Mouse (Mus musculus) mouse trophoblast stem cell (cell line): Measurements from ENCODE around the gene Enpp1.

ENCODE experiments used
- in situ Hi-C, 2 experiments: fragments of 300-500 bp; cut with MseI, MboI; formaldehyde crosslinking; loops; 2 replicates in 1 of 2; 3 replicates in 1 of 2; pipeline ENCODE4 v1.15.1; 2025

Gene Enpp1

DNA sequence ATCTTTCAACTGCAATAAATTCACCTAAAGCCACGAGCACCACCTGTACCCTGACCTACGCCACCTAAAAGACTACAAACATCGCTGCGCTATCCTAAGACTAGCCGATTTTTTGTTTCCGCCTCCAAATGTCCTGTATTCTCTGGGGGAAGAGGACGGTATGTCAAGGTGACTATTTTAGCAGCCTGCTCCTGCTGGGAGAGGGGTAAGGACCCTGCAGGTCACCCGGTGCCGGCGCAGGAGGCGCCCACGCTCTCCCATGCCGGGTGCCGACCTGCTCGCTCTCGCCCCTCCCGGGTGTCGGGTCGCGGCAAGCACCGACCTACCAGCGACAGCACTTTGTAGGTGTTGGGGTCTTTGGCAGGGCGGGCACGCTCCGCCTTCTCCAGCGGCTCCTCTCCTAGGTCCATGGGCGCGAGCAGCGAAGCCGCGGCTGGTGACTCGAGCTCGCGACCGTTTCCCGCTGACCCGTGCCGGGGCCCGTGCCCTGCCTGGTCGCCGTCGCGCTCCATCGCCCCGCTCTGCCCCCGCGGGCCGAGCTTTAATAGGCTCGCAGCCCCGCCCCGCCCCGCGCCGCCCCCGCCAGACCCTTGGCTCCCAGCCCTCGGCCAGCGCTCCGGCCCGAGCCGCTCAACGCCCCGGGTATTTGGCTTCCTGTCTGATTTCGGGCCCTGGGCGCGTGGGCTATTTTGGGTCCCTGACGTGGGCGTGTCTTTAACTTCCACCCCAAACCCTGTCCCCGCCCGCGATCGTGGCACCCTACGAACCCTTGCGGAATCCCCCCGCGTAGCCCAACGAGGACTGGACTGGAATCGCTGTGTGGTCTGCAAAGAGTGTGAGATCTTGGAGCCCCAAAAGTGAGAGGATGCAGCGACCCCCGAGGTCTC lies at the start of gene Enpp1:
Gene Enpp1 (minus strand): TSS at position 680 of the 887 bp plus-strand sequence.
- in situ Hi-C loops: no loop called here

DNA sequence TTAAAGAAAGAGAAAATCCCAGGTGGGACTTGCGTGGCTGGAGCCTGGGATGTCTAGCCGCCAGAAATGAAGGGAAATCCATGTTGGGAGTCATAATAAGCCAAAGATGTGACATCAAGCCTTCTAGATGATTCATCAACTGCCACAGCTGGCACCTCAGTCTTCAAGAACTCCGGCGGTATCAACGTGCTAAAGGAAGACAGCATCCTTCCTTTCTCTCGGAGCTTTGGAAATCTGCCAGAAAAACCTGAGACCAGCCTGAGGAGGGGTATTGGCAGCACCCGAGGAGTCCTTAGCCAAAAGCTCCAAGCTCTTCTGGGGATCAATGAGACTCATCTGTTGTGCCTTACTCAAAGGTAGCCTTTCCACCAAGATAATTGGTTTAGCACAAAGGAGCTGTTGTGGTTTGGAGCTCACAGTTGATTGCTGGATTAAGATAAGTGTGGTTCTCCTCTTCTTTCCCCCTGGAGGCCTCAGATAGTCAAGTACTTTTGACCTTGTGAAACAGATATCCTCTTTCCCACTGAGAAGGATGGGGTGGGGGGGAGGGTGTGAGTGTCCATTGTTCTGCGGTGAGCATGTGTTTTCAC lies 46.5 kb upstream of the Enpp1 start:
- in situ Hi-C loops: no loop called here

DNA sequence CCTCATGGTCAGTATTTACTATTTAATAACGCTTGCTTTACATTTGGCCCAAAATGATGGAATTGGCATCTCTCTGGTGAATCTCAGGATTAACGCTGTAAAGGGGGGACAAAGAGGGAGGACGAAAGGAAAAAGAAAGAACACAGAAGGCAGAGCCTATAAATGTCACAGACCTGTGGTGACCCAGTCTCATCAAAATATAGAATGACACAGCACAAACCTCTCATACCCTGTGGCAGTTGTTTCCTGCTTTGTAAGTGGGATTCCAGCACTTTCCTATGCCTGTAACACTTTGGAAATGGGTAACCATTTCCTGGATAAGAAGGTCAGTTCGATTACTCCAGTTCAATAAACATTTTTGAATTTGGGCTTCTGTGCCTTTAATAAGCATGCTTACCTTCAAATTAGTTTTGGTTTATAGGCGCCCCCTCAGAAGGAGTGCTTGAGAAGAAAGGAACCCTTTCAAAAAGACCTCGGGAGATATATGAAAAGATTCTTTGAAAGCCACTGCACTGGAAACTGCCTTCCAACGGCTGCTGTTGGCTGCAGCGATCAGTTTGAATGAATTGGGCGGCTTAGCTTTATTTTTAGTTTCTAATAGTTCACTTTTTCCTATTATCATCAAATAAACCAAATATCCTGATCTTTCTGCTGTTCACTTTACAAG lies 43.0 kb upstream of the Enpp1 start:
- in situ Hi-C loops: no loop called here

- in situ Hi-C loops: no loop called here
These were observed 42.4 kb upstream of the Enpp1 start for GRCm38 (mm10) chr10:24754251-24754835.

DNA sequence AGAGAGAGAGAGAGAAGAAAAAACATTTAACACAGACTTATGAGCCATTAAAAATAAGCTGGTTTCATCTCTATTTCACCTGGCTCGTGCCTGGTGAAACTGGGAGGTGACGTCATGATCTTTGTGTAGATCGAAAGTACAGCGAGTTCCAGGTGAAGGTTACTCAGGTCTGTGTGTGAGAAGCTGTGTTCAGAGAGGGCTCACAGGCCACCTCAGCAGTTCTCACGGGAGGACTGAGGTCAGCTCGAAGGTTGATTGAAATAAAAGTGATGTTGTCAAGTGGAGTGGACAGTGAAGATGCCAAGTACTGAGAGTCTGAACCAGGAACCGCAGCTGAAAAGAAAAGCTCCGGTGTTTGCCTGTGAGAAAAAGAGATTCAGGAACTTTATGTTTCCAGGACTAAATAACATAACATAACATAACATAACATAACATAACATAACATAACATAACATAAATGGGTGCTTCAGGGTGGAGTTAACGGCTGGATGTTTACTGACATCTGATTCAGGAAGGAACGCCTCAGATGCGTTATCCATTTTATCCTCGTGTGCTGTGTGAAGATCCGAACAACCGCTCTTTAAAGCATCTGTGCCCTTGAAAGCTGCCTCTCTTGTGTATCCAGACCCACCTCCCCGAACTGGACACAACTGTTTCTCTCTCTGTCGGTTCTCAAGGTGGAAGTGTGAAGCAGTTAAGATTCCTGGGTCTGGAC lies 41.7 kb upstream of the Enpp1 start:
- in situ Hi-C loops: no loop called here

DNA sequence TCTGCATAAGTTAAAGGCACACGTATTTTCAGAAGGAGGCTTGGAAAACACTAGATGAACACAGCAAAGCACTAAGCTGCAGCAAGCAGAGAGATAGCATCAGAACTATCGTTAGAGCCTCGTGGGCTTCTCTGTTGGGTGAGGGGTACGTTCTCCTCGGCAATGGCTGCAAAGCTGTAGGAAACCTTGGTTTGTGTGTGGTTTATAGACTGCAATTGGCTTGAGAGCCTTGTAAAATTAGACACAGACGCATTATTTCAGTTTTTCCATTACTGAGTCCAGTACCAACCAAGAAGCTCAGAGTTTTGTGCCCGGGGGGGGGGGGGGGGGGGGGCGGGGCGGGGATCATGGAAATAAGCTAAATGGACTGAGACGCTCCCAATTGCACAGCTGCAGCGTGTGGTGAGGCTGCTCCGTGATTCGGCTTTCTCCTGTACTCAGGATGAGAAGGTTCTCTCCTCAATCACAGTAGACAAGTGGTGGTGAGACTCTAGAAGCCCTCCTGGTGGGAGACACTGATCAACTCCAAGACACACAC lies 31.1 kb upstream of the Enpp1 start:
- in situ Hi-C loops: no loop called here

- in situ Hi-C loops: no loop called here
These were observed 29.6 kb upstream of the Enpp1 start for GRCm38 (mm10) chr10:24741229-24742198.

DNA sequence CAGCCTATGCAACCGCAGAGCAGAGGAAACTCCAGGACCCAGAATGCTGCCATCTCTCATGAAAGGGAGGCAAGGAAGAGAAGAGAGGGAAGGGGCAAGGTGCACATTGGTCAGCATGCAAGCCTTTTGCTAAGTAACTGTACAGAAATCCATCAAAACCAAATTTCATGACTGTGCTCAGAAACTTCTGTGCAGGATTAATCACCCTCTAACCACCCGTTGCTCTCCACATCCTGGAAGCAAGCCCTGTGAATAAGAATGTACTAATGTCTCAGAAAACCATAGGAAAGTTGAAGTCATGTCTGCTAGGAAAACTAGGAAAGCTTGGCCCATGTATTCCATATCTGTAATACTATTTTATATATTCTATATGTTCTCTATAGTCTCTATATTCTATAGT lies 27.2 kb upstream of the Enpp1 start:
- in situ Hi-C loops: no loop called here

DNA sequence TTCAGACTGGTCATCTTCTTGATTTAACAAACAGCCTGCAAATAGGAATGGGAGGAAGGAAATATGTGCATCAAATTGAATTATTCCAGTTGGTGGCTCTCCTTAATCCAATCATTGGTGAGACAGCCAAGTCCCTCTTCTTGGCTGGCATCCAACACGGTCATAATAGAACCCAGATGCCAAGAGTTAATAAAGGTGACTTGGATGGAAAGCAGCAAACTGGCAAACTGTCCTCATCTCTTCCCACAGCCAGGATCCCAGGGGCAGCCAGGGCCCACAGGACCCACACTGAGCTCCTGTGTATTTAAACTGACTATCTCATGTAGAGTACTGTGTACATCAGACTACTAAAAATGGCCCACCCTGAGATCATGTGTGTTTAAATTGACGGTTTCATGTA lies 26.5 kb upstream of the Enpp1 start:
- in situ Hi-C loops: no loop called here

DNA sequence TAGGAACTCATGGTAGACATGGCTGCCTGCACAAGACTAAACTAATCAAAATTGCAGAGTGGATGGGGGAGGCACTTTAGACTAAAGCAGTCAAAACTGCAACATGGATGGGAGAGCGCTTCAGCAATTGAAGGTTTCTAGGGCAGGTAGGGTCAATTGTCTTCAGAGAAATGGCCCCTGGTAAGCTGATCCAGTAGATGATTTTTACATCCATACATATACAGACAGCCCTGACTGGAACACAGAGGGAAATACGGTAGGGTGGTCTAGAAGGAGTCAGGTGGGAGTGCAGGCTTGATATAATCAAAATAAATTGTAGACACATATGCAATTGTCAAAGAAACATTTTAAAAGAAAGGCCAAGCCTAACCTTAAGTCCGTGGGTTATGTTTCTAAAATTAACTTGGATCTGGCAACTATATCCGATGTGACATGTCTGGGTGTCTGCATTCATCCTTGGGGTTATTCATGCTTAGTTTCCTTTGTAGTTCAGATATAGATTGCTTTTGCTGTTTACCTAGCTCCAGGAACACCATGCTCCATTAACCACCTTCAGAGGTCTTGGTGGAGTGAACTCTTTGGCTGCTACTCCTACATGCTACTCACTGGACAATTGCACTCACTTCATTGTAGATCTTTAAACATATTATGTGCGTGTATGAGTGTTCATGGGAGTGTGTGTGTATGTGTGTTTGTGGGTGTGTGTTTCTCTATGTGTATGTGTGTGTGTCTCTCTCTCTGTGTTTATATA lies 23.2 kb upstream of the Enpp1 start:
- in situ Hi-C loops: no loop called here

DNA sequence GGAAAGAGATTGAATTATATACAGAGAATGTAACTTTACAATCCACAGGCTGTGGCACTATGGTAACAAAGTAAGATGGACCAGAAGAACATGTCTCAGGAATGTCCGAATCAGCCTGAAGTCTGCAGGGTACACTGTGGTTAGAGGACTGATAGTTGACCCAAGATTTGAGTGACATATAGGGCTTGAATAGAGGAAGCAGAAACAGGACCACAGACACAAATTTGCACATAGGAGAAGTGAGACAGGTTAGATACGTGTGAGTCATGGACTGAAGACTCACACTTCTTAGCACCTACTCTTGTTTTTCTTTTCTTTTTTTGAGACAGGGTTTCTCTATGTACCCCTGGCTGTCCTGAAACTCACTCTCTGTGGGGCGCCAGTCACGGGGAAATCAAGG lies 15.5 kb upstream of the Enpp1 start:
- in situ Hi-C loops: no loop called here

- in situ Hi-C loops: no loop called here
These were observed 13.2 kb upstream of the Enpp1 start for GRCm38 (mm10) chr10:24725197-24725596.

- in situ Hi-C loops: no loop called here
These were observed 9.9 kb upstream of the Enpp1 start for GRCm38 (mm10) chr10:24721841-24722240.

DNA sequence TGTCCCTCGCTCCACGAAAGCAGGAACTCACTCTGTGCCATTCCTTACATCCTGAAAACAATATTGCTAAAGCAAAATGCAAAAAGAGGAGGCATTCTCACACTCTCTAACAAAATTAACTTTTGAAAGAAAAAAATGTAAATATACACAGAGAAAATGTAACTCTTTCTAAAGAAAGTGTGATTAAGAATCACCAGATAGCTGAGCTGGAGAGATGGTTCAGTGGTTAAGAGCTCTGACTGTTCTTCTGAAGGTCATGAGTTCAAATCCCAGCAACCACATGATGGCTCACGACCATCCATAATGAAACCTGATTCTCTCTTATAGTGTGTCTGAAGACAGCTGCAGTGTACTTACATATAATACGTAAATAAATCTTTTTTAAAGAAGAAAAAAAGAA lies 7.4 kb upstream of the Enpp1 start:
- in situ Hi-C loops: no loop called here

GRCm38 (mm10) chr10:24718720-24719119 lies 6.8 kb upstream of the Enpp1 start:
- in situ Hi-C loops: no loop called here

DNA sequence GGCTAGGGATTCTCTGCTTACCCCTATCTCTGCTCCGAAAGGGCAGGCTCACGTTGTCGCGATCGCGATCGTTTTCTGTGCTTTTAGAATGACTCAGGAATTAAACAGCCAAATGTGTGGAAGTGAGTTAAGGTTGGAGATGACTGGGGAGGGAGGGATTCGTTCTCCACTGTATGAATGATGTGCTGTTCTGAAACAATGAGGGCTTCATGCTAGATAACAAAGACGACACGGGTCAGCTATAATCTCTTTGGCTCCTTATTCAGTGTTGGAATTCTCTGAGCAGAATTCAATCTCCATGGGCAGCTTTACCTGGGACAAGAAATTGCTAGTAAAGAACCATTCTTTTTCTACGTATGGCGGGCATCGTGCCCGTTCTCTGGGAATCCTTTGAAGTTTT lies 6.1 kb upstream of the Enpp1 start:
- in situ Hi-C loops: no loop called here

GRCm38 (mm10) chr10:24716232-24716631 lies 4.3 kb upstream of the Enpp1 start:
- in situ Hi-C loops: no loop called here

GRCm38 (mm10) chr10:24712901-24713300 lies 942 bp upstream of the Enpp1 start:
- in situ Hi-C loops: no loop called here

- in situ Hi-C loops: no loop called here
These were observed 405 bp upstream of the Enpp1 start for GRCm38 (mm10) chr10:24712367-24712761.

- in situ Hi-C loops: no loop called here
These were observed 888 bp downstream of the Enpp1 start for GRCm38 (mm10) chr10:24711071-24711470.
